Mouse (Mus musculus) mesoderm, embryonic 11.5 days (tissue): ENCODE measurements at regions not wholly inside any gene's neighbourhood (a gene's known extent, or its start where the extent isn't known, plus 50 kb on each side); places are given as distances from the start of the nearest gene placed in this dataset.

ENCODE experiments used
- DNase-seq: peaks from one replicate; pipeline ENCODE4 v3.0.0-alpha.2; 2012; ENCODE audit warnings: low read depth, low spot score

DNA sequence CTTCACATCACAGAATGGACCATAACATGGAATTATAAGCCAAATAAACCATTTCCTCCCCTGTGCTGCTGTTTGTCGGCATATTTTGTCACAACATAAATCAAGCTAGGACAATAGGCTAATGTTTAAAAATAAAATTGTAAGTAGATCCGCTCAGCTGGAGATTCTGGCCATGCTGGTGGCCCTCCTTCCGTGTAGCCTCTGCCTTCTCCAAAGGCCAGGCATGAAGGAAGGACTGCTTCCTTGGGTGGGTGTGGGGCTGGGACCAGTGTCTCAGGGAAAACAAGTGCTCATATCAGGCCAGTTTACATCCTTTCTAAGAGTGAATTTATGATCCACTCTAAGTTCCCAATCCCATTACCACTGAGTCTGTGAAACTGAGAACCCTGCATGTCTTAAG lies 206.3 kb upstream of the Ppp2r2d start:
- no peak for DNase-seq

DNA sequence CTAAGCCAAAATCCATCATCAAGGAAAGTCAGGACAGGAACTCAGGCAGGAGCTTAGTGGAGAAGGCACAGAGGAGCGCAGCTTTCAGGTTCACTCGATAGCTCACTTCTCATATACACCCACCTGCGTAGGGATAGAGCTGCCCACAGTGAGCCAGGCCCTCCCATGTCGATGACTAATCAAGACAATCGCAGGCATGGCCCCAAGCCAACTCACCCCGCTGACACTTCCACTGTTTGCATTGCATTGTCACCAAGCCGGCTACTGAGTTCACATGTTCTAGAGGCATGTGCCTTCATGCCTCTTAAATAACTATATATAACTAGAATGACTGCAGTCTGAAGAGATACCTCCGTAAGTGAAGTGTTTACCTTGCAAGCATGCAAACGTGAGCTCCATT lies 219.8 kb upstream of the Ppp2r2d start:
- DNase-seq = no peak

DNA sequence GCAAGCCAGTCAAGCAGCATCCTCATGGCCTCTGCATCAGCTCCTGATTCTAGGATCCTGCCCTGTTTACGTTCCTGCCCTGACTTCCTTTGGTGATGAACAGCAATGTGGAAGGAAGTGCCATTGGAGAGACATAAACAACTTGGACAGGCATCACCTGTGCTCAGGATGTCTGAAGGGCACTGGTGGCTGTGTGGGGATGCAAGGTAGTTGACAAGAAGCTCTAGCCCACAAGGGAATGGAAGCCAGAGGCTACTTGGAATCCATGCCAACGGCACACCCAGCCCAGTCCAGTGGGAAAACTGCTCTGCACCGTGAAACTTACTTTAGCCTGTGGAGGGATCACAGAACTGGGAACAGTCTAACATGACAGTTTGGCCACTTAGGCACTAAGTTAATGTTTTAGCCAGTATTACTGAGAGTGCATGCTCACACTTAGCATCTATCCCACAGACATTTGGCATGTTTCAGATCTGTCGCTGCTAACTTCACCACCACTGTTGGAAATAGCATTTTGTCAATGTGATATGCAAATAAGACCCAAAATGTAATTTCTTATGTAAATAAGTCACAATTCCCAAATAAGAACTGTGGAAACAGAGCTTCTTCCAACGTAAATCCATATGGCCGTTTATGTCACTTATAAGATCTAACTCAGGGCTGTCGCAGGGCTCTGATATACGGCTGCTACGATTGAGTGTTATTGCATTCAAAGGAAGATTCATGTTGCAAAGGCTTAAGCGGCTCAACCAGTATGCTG lies 223.5 kb upstream of the Tcerg1l start:
- no peak for DNase-seq

DNA sequence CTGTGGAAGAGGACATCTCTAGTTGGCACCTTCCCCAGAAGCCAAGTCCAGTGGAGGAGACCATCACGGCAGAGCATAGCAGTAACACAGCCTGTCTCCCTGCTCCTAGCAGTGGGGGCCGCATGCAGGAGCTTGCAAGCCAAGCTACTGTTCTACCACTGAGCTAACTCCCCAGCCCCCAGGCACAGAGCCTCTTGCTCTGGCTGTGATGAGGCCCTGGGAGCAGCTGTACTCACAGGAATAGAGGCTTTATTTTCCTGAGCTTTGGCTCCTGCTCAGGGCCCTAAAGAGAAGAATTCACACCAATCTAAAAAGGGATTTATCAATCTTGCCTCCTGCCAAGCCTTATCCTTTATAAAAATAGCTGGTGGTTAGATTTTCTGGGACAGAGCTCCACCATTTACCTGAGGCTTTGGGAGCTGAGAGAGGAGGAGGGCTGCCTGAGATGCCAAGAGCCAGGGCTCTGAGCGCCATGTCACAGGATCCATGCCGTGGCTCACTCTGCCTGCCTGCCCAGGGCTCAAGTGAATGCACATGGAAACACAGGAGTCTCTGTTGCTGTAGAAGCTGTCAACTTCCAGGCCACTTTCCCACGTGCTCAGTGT lies 222.7 kb upstream of the Tcerg1l start:
- no peak for DNase-seq

DNA sequence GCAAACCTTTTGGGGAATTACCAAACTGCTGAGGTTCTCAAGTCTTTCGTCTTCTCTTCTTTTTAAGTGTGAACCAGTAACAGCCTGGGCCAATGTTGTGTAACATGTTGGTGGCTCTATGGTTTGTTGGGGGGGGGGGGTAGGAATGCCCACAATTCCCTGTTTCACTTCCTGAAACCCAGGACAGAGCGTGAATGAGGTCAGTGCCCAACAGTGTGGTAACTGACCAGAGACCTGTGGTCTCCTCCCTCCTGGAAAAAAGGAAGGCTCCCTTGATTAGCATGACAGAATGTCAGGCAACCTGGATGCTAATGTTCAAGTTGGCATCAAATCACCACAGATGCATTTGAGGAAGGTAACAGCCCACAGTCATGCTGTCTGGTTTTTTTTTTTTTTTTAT lies 218.9 kb upstream of the Tcerg1l start:
- no peak for DNase-seq

DNA sequence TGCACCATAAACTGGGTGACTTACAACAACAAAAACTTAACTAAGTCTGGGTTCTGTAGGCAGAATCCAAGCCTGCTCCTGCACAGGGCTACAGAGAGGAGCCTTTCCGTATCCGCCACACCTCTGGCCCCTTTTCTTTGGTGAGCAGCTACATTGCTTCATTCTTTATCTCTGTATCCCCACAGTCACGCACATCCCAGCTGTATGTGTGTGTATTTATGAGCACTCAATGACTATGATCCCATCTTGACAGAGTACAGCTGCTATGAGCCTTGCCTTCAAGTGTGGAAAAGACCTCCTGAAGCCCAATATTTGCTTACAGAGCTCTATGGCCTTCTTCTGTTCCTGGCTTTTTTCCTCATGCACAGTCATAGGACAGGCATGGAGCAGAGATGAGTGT lies 212.1 kb upstream of the Tcerg1l start:
- DNase-seq = no peak

DNA sequence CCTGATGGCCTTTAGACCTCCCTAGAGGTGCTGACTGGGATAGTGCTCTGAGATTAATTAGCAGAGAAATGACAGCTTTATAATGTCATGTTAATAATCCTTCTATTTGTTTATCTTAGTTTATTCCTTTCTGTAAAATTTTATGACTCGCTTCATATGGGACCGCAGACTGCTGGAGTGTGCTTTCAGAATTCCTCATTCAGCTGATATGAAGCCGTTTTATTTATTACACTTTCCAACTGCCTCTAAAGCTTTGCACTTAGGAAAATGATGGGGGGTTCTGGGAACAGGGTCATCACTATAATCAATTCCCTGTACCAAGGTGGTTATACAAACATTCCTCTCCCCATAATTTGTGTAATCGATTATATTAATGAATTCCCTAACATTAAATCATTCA lies 211.6 kb upstream of the Tcerg1l start:
- no peak for DNase-seq

DNA sequence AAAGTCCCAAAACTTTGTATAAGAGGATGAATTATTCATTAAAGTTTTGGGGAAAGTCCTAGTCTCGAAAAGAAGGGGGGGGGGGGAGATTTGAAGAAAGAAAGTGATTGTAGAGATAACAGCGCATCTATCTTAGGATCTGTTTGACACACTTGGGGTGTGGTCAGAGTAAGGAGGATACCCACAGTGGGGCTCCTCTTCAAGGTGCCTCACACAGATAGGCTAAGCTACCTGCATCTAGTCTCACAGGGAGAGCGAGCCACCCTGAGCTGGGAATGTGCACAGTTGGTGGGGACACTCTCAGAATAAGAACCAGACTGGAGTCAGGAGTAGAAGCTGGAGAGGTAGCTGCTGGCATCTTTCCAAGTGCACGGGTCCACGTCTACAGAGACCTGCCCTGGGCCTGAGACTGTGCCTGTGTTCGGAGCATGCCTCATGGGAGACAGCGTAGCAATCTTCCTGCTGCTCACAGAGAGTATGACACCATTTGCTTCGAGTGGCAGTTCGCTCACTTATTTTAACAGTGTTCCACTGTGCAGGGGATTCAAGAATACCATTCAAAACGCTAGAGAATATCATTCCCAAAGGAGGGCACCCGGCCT lies 208.9 kb upstream of the Tcerg1l start:
- DNase-seq = no peak

DNA sequence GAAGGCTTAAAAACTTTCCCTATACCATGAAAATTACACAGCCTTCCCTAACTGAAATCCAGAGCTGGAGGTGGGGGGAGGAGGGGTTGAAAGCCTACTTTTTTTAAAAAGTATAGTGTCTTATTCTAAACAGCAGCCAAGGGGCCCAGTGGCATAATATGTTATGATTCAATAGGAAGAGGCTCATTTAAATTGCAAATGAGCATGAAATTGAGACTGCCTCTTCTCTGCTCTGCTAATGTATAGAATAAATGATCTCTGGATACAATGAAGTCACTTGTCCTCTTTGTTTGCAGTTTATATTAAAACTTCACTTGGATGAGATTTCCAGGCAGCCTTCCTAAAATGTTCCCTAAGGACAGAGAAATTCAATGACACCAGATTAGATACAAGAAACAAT lies 208.4 kb upstream of the Tcerg1l start:
- no peak for DNase-seq

DNA sequence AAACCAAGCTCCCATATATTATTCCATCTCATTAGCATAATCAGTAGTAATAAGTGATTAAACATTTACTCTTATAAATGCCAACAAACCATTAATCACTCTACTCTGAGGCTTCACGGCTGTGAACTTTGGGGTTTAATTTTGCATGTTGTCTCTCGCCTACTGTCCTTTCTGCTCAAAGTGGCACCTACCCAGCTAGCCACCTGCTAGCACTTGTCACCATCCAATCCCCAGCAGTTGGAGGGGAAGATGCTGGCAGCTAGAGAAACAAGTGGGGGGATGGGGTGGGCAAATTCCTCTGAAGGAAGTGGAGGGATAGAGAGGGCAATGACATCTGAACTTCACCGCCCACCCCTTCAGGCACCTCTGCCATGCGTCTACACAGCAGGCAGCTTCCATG lies 204.2 kb upstream of the Tcerg1l start:
- no peak for DNase-seq

DNA sequence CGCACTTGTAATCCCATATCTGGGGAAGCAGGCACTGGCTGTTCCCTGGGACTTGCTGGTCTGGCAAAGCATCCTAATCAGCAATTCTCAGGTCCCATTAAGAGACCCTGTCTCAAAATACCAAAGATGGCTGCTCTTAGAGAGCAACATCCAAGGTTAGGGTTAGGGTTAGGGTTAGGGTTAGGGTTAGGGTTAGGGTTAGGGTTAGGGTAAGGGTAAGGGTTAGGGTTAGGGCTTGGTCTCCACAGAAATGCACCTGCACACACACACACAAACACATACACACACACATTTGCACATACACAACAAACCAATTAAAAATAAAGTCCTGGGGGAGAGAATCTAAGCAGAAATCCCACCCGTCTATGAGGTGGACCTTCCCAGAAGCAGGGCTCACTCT lies 195.8 kb upstream of the Tcerg1l start:
- DNase-seq = no peak

DNA sequence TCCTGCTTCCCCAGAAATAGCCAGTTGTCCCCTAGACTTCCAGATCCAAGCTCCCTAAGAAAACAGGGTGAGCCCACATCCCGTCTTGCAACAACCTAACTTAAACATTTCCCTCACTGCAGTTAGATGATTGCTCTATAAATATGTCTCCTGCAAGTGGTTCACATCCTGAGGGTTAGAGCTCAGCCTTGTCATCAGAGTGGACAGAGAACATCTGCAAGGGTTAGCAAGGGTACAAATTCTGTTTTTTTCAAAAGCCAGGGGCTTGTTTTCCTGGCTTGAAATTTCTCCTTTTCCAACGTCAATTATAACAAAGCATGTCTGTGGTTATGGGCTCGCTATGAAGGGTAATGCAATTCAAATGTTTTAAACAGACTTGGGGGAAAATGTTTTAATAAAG lies 169.8 kb upstream of the Tcerg1l start:
- DNase-seq = no peak

DNA sequence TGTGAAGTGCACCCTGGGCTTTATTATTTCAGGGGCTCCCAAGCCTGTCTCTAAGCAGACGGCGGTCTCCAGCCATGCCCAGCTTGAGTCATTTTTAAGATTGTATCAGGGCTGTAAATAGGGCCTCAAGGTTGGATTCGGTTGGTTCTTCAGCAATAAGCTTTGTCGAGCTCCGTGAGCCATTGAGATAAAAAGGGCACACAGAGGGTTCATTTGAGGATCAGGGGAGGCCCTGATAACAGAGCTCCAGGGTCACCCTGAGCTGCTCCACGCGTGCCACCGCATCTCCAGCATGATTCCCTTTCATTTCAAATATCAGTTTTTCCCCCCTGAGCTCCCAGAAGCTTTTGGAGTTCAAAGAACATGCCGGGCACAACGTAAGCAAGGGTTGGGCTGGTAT lies 154.1 kb upstream of the Tcerg1l start:
- DNase-seq = no peak

DNA sequence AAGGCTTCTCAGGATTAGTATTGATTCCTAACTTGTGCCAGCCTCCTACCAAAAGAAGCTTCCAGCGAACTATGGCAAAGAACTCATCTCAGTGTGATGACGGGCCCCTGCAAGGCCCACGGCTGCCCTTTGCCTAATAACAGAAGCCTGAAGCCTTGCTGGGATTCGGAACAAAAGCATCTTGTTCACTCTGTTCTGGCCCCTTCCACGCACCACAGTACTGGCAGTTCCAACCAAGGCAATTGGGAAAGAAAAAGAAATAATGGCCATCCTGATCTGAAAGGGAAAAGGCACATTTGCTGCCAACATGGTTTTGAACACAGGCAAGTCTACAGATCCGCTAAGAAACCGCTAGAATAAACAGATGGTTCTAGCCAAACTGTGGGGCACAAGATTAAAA lies 150.4 kb upstream of the Tcerg1l start:
- no peak for DNase-seq

DNA sequence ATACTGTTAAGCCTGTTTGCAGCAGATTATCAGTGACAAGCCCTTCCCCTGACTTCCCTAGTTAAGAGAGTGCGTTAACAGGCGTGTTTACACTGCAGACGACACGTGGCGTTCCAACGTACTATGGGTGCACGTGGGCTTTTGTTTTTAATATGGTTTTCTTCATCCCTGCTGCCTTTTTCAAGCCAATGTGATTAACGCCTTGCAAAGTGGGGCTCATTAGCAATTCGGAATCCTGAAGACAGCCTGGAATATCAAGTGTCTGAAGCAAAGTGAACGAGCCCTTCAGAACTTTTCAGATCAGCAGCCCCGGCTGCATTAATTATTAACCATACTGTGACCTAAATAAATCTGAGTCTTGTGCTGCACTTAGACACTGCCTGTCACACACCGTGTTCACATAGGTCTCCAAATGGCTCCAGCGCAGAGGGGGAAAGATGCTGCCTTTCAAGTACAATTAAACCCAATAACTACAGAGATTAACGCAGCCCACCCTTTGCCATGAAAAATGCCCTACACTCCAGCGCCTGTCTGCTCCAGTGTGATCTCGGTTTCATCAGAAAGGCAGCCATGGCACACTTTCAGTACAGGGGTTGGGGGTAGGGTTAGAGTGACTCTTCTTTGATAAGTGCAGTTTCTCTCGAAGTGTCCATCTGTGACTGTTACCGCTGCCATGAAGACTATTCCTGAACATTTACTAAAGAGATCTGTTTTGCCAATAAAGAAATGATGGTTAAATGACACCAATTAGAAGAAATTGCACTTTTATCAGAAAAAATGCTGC lies 140.7 kb upstream of the Tcerg1l start:
- DNase-seq = no peak

DNA sequence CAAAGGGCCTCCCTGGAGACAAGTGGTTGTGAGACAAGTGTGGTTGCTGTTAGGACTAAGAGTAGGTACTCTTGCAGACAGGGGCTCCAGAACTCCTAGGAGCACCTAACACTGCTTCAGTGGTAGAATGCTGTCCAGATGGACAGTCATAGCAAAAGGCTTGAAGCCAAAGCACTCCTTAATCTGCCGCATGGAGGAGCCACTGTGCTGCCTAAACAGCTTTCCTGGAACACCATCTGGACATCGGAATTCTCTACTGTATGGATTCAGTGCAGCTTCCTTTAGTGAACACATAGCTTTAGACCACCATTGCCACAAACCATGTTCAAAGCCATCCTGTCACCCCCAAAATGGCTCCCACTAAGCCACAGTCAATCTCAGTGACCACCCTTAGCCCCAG lies 128.6 kb upstream of the Tcerg1l start:
- no peak for DNase-seq

DNA sequence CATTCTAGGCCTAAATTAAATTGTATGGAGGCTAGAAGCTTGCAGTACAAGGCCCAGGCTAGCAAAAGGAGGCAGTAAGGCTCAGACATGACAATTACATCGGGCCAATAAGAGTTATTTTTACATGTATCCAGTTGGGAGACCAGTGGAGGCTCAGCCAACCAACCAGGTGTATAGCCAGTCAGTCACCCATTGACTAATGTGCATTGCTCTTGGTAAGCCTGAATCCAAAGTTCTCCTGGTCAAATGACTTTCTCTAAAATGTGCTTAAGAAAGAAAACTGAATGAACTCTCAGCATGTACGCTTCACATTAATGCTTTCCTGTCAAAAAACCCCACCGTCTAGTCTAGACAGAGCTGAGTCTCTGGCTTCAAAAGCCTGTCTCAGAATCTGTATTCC lies 127.4 kb upstream of the Tcerg1l start:
- DNase-seq = no peak

DNA sequence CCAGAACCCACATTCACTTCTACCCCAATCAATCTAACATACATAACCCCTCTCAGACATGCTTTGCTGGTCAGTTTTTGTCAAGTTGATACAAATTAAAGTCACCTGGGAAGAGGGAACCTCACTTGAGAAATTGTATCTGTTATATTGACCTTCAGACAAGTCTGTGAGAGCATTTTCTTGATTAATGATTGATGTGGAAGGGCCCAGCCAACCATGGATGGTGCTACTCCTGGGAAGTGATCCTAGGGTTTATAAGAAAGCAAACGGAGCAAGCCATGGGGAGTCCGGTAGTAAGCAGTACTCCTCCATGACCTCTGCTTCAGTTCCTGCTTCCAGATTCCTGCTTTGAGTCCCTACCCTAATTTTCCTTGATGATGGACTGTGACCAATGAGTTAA lies 116.6 kb upstream of the Tcerg1l start:
- no peak for DNase-seq

DNA sequence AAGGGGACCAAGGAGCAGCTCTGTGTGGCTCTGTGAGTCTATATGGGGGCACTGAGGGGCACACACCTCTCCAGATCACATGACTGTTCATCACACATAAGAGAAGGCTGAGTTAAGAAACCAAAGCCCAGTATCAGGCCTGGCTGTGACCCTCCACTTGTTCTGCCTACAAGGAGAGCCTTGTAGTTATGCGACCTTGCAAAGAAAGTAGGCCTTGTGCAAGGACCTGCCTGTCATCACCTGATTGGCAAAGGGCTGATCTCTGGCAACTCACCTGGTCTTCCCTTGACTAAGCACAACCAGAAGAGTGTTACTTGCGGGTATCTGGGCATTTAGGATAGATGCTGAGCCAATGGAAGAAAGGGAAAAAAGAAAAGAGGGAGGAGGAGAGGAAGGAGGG lies 107.7 kb upstream of the Tcerg1l start:
- DNase-seq = no peak

DNA sequence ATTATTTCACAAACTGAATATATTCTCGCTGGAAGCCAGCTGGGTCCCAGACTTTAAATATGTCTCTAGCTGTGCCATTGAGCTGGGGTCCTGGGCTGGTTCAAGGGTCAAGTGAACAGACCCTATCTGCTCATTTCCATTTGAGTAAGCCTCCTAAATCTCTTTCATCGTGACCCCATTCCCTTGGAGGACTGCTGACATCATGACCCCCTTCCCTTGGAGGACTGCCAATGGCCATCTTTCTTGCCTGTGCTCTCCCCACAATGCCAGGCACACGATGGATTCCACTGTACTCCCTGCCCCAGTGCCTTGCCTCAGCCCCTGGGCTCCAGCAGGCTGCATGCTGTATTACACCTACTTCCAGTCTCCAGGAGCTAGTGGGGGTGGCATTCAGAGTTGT lies 106.5 kb upstream of the Tcerg1l start:
- DNase-seq = peak; percentile 54

DNA sequence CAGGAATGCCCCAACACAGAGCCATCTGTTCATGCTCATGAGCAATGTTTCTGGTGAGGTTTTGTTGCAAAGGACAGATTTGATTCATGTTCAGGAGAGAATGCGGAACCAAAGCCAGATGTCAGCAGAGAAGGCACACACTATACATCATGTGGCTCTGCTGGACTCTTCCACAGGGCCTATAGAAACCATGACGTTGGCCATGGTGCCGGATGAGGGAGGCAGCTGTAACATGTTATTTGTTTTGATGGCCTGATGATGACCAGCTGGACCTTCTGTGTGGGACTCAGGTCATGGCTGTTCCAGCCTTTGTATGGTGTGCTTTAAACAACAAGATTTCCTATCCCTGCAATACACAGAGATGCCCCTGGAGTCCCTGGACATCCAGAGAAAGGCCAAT lies 105.5 kb upstream of the Tcerg1l start:
- peak; percentile 71 for DNase-seq

DNA sequence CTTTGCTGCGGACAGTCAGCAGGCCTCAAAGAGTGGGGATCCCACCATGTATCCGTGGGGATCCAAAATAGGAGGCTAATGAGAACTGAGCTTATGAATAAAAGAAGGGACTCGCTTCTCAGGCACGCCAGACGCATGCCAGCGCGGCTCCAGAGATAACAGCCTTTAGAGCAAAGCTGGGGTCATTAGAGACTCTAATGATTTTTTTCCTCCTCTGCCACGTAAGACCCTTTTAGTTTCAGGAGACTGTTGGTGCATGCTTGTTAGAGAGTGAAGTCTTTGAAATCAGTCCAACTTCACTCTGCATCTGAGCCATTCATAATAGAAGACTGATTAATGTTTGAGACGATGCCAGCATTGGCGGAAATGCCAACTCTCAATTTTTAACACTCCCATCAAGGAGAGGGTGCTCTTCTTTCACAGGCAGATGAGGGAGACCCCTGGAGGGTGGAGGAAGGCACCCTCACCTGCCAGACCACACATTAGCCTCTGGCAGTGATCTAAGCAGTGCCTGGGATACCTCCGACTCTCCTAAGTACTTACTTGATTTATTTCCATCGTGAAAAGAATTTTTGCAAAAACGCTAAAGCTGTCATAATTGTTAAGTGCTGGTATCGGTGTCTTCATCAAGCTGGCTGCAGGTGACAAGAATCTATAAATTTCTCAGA lies 104.0 kb upstream of the Tcerg1l start:
- no peak for DNase-seq
